Mouse (Mus musculus) thymus, postnatal 14 days (tissue): ENCODE data around the gene Klf13.

Source experiments
- DNase-seq: peaks from one replicate; pipeline ENCODE4 v3.0.0; 2021

Gene Klf13

GRCm38 (mm10) chr7:63905190-63905589 is 33.5 kb downstream of the Klf13 start:
- DNase-seq, result no peak

GRCm38 (mm10) chr7:63903635-63904380 is 34.9 kb downstream of the Klf13 start:
- no peak for DNase-seq

GRCm38 (mm10) chr7:63902604-63903210 is 36.0 kb downstream of the Klf13 start:
- no peak for DNase-seq

GRCm38 (mm10) chr7:63901942-63902341 is 36.8 kb downstream of the Klf13 start:
- DNase-seq, result peak; percentile 58

GRCm38 (mm10) chr7:63901346-63901745 is 37.4 kb downstream of the Klf13 start:
- DNase-seq, result peak; percentile 93

- no peak for DNase-seq
Observed at GRCm38 (mm10) chr7:63900411-63900810, 38.3 kb downstream of the Klf13 start.

GRCm38 (mm10) chr7:63899925-63900324 is 38.8 kb downstream of the Klf13 start:
- peak; percentile 58 for DNase-seq

- no peak for DNase-seq
Observed at GRCm38 (mm10) chr7:63898201-63898600, 40.5 kb downstream of the Klf13 start.

GRCm38 (mm10) chr7:63897655-63898054 is 41.1 kb downstream of the Klf13 start:
- DNase-seq, result no peak

GRCm38 (mm10) chr7:63896968-63897468 is 41.7 kb downstream of the Klf13 start:
- peak; percentile 89 for DNase-seq

- peak; percentile 58 for DNase-seq
Observed at GRCm38 (mm10) chr7:63896276-63896967, 42.3 kb downstream of the Klf13 start.

- DNase-seq, result no peak
Observed at GRCm38 (mm10) chr7:63895223-63895622, 43.5 kb downstream of the Klf13 start.

GRCm38 (mm10) chr7:63894662-63895061 is 44.1 kb downstream of the Klf13 start:
- no peak for DNase-seq

- no peak for DNase-seq
Observed at GRCm38 (mm10) chr7:63893729-63894128, 45.0 kb downstream of the Klf13 start.

GRCm38 (mm10) chr7:63893201-63893600 is 45.5 kb downstream of the Klf13 start:
- DNase-seq, result no peak

- DNase-seq, result no peak
Observed at GRCm38 (mm10) chr7:63891488-63892075, 47.1 kb downstream of the Klf13 start.

GRCm38 (mm10) chr7:63889116-63889975 is 49.4 kb downstream of the Klf13 start:
- DNase-seq, result no peak

- no peak for DNase-seq
Observed at GRCm38 (mm10) chr7:63888674-63889073, 50.0 kb downstream of the Klf13 start.

GRCm38 (mm10) chr7:63887602-63888123 is 51.1 kb downstream of the Klf13 start:
- no peak for DNase-seq

GRCm38 (mm10) chr7:63887034-63887551 is 51.6 kb downstream of the Klf13 start:
- DNase-seq, result no peak

- no peak for DNase-seq
Observed at GRCm38 (mm10) chr7:63885025-63885424, 53.7 kb downstream of the Klf13 start.

- no peak for DNase-seq
Observed at GRCm38 (mm10) chr7:63882739-63883138, 56.0 kb downstream of the Klf13 start.
